Mouse (Mus musculus) spleen, embryonic (tissue): ENCODE data around the gene 1700012B07Rik.

Experiments
- CTCF ChIA-PET: fragments of 350-600 bp; sonication (Branson Sonifier 250); formaldehyde crosslinking; loops from one replicate; lab custom pipeline; 2022; lab: Charles Lee

The 1700012B07Rik gene

GRCm38 (mm10) chr11:109853228-109853966, 25.6 kb upstream of the 1700012B07Rik start:
- CTCF ChIA-PET: interaction anchor here (0.6 kb wide), 1 partner anchor 297 kb away, joined by 5 read pairs; no protein-coding TSS in a partner anchor

- CTCF ChIA-PET: interaction anchor here (0.6 kb wide), 1 partner anchor 545 kb away, joined by 3 read pairs; no protein-coding TSS in a partner anchor
Measured at GRCm38 (mm10) chr11:109851996-109852395, 24.1 kb upstream of the 1700012B07Rik start.

GRCm38 (mm10) chr11:109846343-109846742, 18.5 kb upstream of the 1700012B07Rik start:
- CTCF ChIA-PET: no interaction called here

GRCm38 (mm10) chr11:109845601-109846000, 17.8 kb upstream of the 1700012B07Rik start:
- CTCF ChIA-PET: no interaction called here

GRCm38 (mm10) chr11:109844466-109844865, 16.6 kb upstream of the 1700012B07Rik start:
- CTCF ChIA-PET: no interaction called here

- CTCF ChIA-PET: no interaction called here
Measured at GRCm38 (mm10) chr11:109830368-109830767, 2.5 kb upstream of the 1700012B07Rik start.

GRCm38 (mm10) chr11:109822280-109822679, 5.6 kb downstream of the 1700012B07Rik start:
- CTCF ChIA-PET: no interaction called here

GRCm38 (mm10) chr11:109817405-109817804, 10.4 kb downstream of the 1700012B07Rik start:
- CTCF ChIA-PET: no interaction called here

- CTCF ChIA-PET: no interaction called here
Measured at GRCm38 (mm10) chr11:109816911-109817310, 10.9 kb downstream of the 1700012B07Rik start.

GRCm38 (mm10) chr11:109811721-109812120, 16.1 kb downstream of the 1700012B07Rik start:
- CTCF ChIA-PET: no interaction called here

- CTCF ChIA-PET: interaction anchor here (0.6 kb wide), 1 partner anchor 49 kb away, joined by 3 read pairs; no protein-coding TSS in a partner anchor
Measured at GRCm38 (mm10) chr11:109809175-109809855, 18.5 kb downstream of the 1700012B07Rik start.

- CTCF ChIA-PET: interaction anchor here (0.8 kb wide), 1 partner anchor 79 kb away, joined by 5 read pairs; no protein-coding TSS in a partner anchor
Measured at GRCm38 (mm10) chr11:109801515-109801914, 26.3 kb downstream of the 1700012B07Rik start.

GRCm38 (mm10) chr11:109797531-109797930, 30.3 kb downstream of the 1700012B07Rik start:
- CTCF ChIA-PET: no interaction called here

GRCm38 (mm10) chr11:109795536-109795935, 32.3 kb downstream of the 1700012B07Rik start:
- CTCF ChIA-PET: no interaction called here

- CTCF ChIA-PET: no interaction called here
Measured at GRCm38 (mm10) chr11:109793578-109793977, 34.3 kb downstream of the 1700012B07Rik start.

- CTCF ChIA-PET: no interaction called here
Measured at GRCm38 (mm10) chr11:109792401-109792997, 35.3 kb downstream of the 1700012B07Rik start.

- CTCF ChIA-PET: no interaction called here
Measured at GRCm38 (mm10) chr11:109791965-109792364, 35.9 kb downstream of the 1700012B07Rik start.

GRCm38 (mm10) chr11:109790221-109790620, 37.6 kb downstream of the 1700012B07Rik start:
- CTCF ChIA-PET: interaction anchor here (0.7 kb wide), 1 partner anchor 280 kb away, joined by 10 read pairs; no protein-coding TSS in a partner anchor

- CTCF ChIA-PET: no interaction called here
Measured at GRCm38 (mm10) chr11:109785392-109785791, 42.5 kb downstream of the 1700012B07Rik start.

- CTCF ChIA-PET: no interaction called here
Measured at GRCm38 (mm10) chr11:109771381-109771780, 56.5 kb downstream of the 1700012B07Rik start.

- CTCF ChIA-PET: no interaction called here
Measured at GRCm38 (mm10) chr11:109770185-109770584, 57.7 kb downstream of the 1700012B07Rik start.

GRCm38 (mm10) chr11:109769091-109769490, 58.8 kb downstream of the 1700012B07Rik start:
- CTCF ChIA-PET: no interaction called here
